Mouse (Mus musculus) embryonic facial prominence, embryonic 10.5 days (tissue): ENCODE measurements around the gene Gm44790. TPM values are rescaled to one million over a fixed set of nuclear protein-coding genes. Genes with fewer than 3 reads are reported as not detected.
"Not testable (repeated sequence)": the region's sequence is repeated elsewhere in the genome, so short reads cannot be mapped to it uniquely, and the experiment has no call there.

Experiments
- DNase-seq: peaks from one replicate; pipeline ENCODE4 v3.0.0-alpha.2; 2017; ENCODE audit warnings: low spot score
- H3K27ac ChIP-seq: fragments of 300-500 bp; sonication (generic); replicated peaks from 2 replicates; pipeline ENCODE4 v1.5.1; 2016; ENCODE audit warnings: mild to moderate bottlenecking
- H3K27me3 ChIP-seq: fragments of 300-500 bp; sonication (generic); replicated peaks from 2 replicates; pipeline ENCODE4 v1.6.1; 2016; ENCODE audit warnings: low read depth, mild to moderate bottlenecking; ENCODE audit not compliant: poor library complexity, severe bottlenecking
- H3K36me3 ChIP-seq: fragments of 300-500 bp; sonication (generic); replicated peaks from 2 replicates; pipeline ENCODE4 v1.6.1; 2016; ENCODE audit warnings: mild to moderate bottlenecking, moderate library complexity
- H3K4me1 ChIP-seq: fragments of 300-500 bp; sonication (generic); 2 replicates; pipeline ENCODE4 v1.6.1; 2016
- H3K4me3 ChIP-seq: fragments of 300-500 bp; sonication (generic); 2 replicates; pipeline ENCODE4 v1.5.1; 2016; ENCODE audit warnings: mild to moderate bottlenecking, moderate library complexity
- H3K9me3 ChIP-seq: fragments of 300-500 bp; sonication (generic); 2 replicates; pipeline ENCODE4 v1.6.1; 2016; ENCODE audit warnings: mild to moderate bottlenecking
- WGBS: fragments of 180-500 bp; shearing (Covaris S2); methylation state at CpG from one replicate; pipeline ENCODE4 v1.1.7; 2016; 5-methylcytosine and 5-hydroxymethylcytosine counted together
- polyA plus RNA-seq: library from polyadenylated mRNA; unstranded; fragments of >200 nt; fragmentation: Nextera tagmentation; extraction: Ambion mirVana; gene quantifications from 2 replicates; pipeline ENCODE4 v1.2.1, GENCODE M21; 2016

The Gm44790 gene
- polyA plus RNA-seq, 1 experiment from 2014 or later, result 2.5 TPM

DNA sequence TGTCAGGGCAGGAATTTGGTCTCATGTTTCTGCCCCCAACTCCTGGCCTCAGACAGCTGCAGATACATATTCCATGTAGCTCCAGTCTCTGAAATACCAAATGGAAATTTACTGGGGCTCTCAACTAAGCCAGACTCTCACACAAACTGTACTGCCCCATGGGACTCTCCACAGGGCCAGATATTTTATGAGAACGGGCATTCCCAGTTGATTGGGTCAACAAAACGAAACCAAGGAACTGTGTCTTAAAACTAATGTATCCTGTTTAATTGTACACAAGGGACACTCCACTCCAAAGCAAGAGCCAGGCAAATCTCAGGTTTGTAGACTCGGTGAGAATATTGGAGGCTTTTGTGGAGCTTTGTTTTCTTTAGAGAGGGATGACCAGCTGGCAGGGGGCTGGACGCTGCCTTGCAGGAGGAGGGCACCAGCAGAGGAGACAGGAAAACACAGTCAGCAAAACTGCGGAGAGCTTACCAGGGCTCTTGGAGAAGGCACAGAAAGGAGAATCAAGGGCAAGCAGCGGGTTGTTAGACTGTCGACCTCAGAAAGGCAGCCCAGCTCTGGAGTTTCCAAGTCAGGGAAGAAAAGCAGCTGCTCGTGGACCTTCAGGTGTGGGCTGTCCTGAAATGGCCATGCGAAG is 53.9 kb downstream of the Gm44790 start:
- peak overlapping the region; percentile 82 for H3K27ac ChIP-seq
- H3K4me1 ChIP-seq, result peaks cover 45% of the 10 kb centered on the region
- WGBS, result 30% methylated on average over 9 of the region's 9 CpGs
- H3K9me3 ChIP-seq, result no peaks in the 10 kb centered on the region
- H3K27me3 ChIP-seq, result no peaks in the 10 kb centered on the region
- peak; percentile 39 for DNase-seq
- H3K36me3 ChIP-seq, result no peaks in the 10 kb centered on the region
- H3K4me3 ChIP-seq, result peak overlapping the region; percentile 34

DNA sequence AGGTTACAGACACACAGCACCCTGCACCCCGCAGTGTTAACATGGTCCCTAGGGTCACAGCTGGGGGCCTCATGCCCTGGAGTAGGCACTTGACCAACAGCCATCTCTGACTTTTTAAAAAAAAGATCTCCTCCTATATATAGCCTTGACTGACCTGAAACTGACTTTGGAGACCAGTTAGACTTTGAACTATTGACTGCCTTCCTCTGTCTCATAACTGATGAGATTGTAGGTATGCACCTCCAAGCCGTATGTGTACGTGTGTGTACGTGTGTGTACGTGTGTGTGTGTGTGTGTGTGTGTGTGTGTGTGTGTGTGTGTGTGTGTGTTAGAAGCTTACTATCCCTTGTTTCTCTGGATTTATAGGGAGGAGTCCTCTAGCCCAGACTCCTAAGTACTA is 55.4 kb downstream of the Gm44790 start:
- Histone ChIP-seq H3K4me3 (no peak overlapping the region), H3K27me3 (no peaks in the 10 kb centered on the region), H3K9me3 (no peaks in the 10 kb centered on the region), H3K4me1 (peaks cover 42% of the 10 kb centered on the region), H3K36me3 (no peaks in the 10 kb centered on the region), H3K27ac (no peak overlapping the region)
- DNase-seq, result no peak
- WGBS, result 86% methylated on average over 5 of the region's 5 CpGs

DNA sequence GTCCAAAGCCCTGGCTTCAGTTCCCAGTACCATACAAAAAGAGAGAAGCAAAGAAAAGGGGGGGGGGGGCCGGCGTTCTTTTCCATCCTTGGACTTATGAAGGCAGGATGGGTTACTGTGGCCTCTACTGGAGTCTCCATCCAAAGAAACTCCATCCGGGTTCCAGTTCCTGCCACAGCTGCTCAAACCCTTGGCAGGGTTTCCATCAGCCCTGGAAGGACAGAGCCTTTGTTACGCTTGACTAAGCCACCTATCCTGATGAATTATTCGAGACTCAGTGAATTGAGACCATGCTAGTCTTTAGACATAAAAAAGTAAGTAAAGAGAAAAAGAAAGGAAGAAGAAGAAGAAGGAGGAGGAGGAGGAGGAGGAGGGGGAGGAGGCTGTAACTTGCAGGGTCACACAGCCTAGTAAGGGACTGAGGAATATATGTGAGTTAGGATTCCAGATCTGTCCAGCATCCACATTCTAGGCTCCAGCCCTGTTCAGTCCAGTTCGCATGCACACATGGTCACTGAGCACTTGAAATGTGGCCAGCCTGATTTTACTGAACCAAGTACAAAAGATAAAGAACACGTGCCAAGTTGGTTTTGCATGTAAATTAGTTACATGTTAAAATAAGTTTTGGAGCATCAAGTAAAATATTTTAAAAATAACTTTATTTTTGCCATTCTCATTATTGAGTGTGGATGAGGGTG is 59.6 kb downstream of the Gm44790 start:
- Histone ChIP-seq H3K27ac (0 out of 2 replicates have a peak overlapping the region, but pooled peaks have one; percentile 35), H3K36me3 (no peaks in the 10 kb centered on the region)

GRCm38 (mm10) chr6:86487358-86488148 is 61.1 kb downstream of the Gm44790 start:
- peak overlapping the region; percentile 44 for H3K4me3 ChIP-seq
- no peaks in the 10 kb centered on the region for H3K27me3 ChIP-seq
- no peaks in the 10 kb centered on the region for H3K36me3 ChIP-seq
- H3K4me1 ChIP-seq, result peaks cover 16% of the 10 kb centered on the region
- no peaks in the 10 kb centered on the region for H3K9me3 ChIP-seq
- DNase-seq, result peak; percentile 86
- peak overlapping the region; percentile 98 for H3K27ac ChIP-seq
- WGBS, result 9% methylated on average over 24 of the region's 24 CpGs

More for the DNA sequence above, 59.6 kb downstream of the Gm44790 start:
- no peaks in the 10 kb centered on the region for H3K27me3 ChIP-seq
- peaks cover 20% of the 10 kb centered on the region for H3K4me1 ChIP-seq
- DNase-seq, result no peak
- no peak overlapping the region for H3K4me3 ChIP-seq
- H3K9me3 ChIP-seq, result no peaks in the 10 kb centered on the region
- 83% methylated on average over 7 of the region's 7 CpGs for WGBS

DNA sequence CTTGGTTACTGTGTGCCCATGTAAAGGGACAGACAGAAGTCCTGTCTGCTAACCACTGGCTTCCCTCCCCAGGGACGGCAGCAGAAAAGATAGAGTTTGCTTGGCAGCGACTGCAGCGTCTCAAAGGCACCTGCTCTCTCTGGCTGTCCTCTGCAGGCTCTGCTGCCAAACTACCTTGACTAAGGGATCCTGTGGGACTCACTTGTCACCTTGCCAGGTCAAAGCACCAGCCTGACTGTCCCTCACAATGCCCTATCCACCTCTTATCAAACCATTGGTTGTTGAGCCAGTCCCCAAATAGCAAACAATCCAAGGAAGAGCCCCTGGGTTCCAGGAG is 61.7 kb downstream of the Gm44790 start:
- H3K36me3 ChIP-seq, result no peaks in the 10 kb centered on the region

DNA sequence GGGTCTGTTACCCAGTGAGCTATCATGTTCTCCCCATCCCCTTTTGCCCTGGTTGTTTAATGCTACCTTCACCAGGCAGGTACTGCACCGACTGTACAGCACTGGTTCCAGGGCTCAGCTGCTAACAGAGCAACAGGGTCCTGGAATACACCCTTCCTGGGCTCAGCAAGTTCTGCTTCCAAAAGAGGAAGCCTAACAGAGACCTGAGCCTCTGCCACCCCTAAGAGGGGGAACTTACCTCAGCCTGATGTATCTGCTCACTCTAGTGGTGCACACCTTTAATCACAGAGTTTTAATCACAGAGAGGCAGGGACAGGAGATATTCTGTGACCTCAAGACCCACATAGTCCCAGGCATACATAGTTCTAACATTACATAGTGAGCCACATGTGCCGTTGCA is 63.5 kb downstream of the Gm44790 start:
- WGBS, result 95% methylated on average over 2 of the region's 2 CpGs
- Histone ChIP-seq H3K27ac (no peak overlapping the region), H3K27me3 (no peaks in the 10 kb centered on the region), H3K4me3 (no peak overlapping the region), H3K36me3 (no peaks in the 10 kb centered on the region), H3K4me1 (peaks cover 30% of the 10 kb centered on the region), H3K9me3 (no peaks in the 10 kb centered on the region)
- no peak for DNase-seq

More for the DNA sequence above, 61.7 kb downstream of the Gm44790 start:
- Histone ChIP-seq H3K9me3 (no peaks in the 10 kb centered on the region), H3K27me3 (no peaks in the 10 kb centered on the region), H3K27ac (peak overlapping the region; percentile 98), H3K4me1 (peaks cover 20% of the 10 kb centered on the region), H3K4me3 (peak overlapping the region; percentile 44)
- peak; percentile 33 for DNase-seq
- 55% methylated on average over 3 of the region's 3 CpGs for WGBS

DNA sequence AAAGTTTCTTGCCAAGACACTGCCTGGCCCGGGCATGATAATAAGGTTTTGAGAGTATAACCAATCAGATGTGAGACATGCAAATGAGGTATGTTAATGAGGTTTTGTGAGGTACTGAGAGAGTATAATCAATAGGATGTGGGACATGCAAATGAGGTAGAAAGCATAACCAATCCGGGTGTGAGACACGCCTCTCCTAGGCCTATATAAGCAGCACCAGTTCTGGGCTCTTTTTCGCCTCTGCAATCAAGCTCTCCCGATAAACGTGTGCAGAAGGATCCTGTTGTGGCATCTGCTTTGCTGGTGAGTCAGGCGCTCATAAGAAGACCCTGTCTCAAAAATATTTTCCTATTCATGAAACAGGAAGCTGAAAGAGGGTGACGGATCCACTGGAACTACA is 64.0 kb downstream of the Gm44790 start:
- not testable (repeated sequence) for H3K27me3 ChIP-seq, H3K27ac ChIP-seq, H3K9me3 ChIP-seq, H3K4me3 ChIP-seq, DNase-seq, H3K36me3 ChIP-seq
- 91% methylated on average over 8 of the region's 8 CpGs for WGBS
- H3K4me1 ChIP-seq, result peaks cover 32% of the 10 kb centered on the region

- H3K36me3 ChIP-seq, result no peaks in the 10 kb centered on the region
- H3K4me1 ChIP-seq, result peaks cover 48% of the 10 kb centered on the region
- H3K4me3 ChIP-seq, result no peak overlapping the region
- H3K9me3 ChIP-seq, result no peaks in the 10 kb centered on the region
- H3K27ac ChIP-seq, result peak overlapping the region; percentile 57
- DNase-seq, result peak; percentile 28
- WGBS, result 67% methylated on average over 13 of the region's 13 CpGs
- no peaks in the 10 kb centered on the region for H3K27me3 ChIP-seq
Measured at GRCm38 (mm10) chr6:86493469-86494263, 67.2 kb downstream of the Gm44790 start.

- H3K36me3 ChIP-seq, result no peaks in the 10 kb centered on the region
- DNase-seq, result no peak
- H3K27ac ChIP-seq, result no peak overlapping the region
- peaks cover 52% of the 10 kb centered on the region for H3K4me1 ChIP-seq
- 94% methylated on average over 7 of the region's 7 CpGs for WGBS
- H3K9me3 ChIP-seq, result no peaks in the 10 kb centered on the region
- H3K27me3 ChIP-seq, result no peaks in the 10 kb centered on the region
- no peak overlapping the region for H3K4me3 ChIP-seq
Measured at GRCm38 (mm10) chr6:86494767-86495166, 68.3 kb downstream of the Gm44790 start.

Other genes with a start within 250 kb of the Gm44790 start
- 2.1 and 2.4 TPM in 2 replicates for gene Tgfa, start 231.4 kb upstream of the Gm44790 start, polyA plus RNA-seq
- gene Fam136a, start 61.0 kb upstream of the Gm44790 start, polyA plus RNA-seq, result 191 and 201 TPM in 2 replicates
- 902 and 949 TPM in 2 replicates for gene Snrpg, start 55.4 kb upstream of the Gm44790 start, polyA plus RNA-seq
- 68.2 and 73.0 TPM in 2 replicates for gene Pcyox1, start 29.5 kb upstream of the Gm44790 start, polyA plus RNA-seq
- 214 and 222 TPM in 2 replicates for gene Tia1, start 22.4 kb upstream of the Gm44790 start, polyA plus RNA-seq
- 22.6 and 25.1 TPM in 2 replicates for gene C87436, start 11.7 kb downstream of the Gm44790 start, polyA plus RNA-seq
- gene Pcbp1, start 99.7 kb downstream of the Gm44790 start, polyA plus RNA-seq, result 560 and 592 TPM in 2 replicates
- gene Asprv1, start 201.5 kb downstream of the Gm44790 start, polyA plus RNA-seq, result 0.69 and 1.3 TPM in 2 replicates
- 9.5 and 11.4 TPM in 2 replicates for gene Mxd1, start 242.5 kb downstream of the Gm44790 start, polyA plus RNA-seq